Mouse (Mus musculus): ENCODE data around the gene Jakmip3.
A peak's percentile ranks its signal among the peaks of the same experiment; 100 is the strongest.

Jakmip3 gene

GRCm38 (mm10) chr7:138940612-138941461, at the start of gene Jakmip3:
Gene Jakmip3 (plus strand): TSS chr7:138940730.
- DNase-seq (ENCODE audit: low read depth, low spot score) = no peak

DNA sequence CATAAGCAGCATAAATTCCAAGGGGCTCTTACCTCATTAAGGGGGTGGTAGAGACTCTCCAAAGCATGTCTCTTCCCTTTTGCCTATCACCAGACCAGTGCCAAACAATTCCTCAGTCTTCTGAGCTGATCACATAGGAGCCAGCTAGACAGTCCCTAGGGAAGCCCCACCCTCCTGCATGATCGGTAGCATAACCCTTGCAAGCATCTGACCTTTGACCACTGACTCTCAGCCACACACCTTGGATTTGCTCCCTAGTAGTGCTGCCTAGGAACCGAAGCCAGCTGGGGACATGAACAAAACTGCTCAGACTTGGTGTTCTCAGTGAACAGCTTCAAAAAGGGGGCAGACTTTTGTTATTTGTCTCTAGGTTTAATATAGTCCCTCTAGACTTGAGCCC, 42.4 kb upstream of the Jakmip3 start:
- no peak for DNase-seq (ENCODE audit: low read depth, low spot score)

DNA sequence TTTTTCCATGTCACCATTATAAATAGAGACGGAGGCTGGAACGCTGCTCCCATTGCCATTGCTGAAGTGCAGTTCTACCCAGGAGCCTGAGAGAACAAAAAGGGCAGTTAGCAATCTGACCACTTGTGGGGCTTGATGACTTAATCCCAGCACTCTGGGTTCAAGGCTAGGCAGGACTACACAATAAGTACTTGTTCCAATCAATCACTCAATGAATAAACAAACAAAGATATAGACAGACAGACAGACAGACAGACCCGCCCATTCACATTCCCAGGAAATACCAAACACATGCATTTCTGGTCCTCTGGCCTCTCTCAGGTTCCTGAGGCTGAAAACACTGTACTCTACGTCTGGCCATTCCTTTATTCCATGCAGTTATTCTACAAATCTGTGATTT, 41.8 kb upstream of the Jakmip3 start:
- DNase-seq (ENCODE audit: low read depth, low spot score) = no peak

GRCm38 (mm10) chr7:138903886-138904435, 36.6 kb upstream of the Jakmip3 start:
- DNase-seq (ENCODE audit: low read depth, low spot score) = no peak

DNA sequence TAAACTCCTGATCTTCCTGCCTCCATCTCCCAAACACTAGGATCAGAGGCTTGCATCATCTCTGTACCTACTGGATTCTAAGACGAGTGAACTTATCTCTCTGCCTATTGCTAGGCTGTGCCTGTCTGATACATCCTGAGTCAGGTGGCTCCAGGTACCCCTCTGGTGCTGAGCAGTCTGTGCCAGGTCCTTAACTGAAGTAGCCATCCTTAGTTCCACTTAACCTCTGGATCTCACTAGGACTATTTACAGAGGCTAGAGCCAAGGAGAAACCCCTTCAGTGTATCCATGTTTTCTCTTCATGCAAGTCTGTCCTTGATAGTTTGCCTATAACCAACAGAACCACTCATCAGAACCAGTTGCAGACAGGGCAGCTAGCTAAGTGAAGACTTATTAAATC, 34.1 kb upstream of the Jakmip3 start:
- no peak for DNase-seq (ENCODE audit: low read depth, low spot score)

GRCm38 (mm10) chr7:138907043-138907442, 33.5 kb upstream of the Jakmip3 start:
- peak; percentile 82 for DNase-seq (ENCODE audit: low read depth, low spot score)

DNA sequence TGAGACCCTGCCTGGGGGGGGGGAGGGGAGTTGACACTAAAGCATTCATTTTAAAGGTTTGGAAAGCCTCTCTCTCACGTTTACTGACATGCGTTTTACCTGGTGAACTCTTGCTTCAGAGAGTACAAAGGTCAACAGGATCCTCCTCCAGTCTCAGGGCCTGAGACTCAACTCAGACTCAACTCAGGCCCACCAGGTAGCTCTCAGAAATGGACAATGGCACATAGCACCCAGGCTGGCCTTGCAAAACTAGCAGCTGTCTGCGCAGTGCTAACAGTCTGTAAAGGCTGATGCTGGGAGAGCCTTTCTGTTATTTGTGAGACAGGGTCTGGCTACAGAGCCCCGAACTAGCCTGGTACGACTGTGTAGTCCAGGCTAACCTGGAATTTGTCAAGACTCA, 32.6 kb upstream of the Jakmip3 start:
- DNase-seq (ENCODE audit: low read depth, low spot score) = no peak

DNA sequence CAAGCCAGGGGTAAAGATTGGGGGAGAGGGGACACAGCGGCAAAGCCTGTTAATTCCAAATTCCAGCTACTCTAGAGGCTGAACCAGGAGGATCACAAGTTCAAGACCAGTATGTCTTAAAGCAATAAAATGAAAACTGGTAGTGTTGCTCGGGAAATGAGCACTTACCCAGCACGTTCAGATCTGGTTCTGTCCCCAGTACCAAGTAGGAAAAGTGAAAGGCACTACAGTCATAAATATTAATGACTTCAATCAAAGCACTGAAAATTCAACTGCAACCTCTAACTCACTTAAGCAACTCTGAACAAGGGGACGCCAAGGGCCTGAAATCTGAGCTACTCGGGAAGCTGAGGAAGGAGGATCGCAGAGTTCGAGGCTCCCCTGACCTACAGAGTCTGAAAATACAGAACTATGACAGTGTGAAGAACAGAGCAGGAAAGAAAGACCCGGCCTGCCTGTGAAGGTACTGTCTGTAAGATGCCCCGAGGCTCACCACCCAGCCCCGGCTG, 31.7 kb upstream of the Jakmip3 start:
- DNase-seq (ENCODE audit: low read depth, low spot score) = peak; percentile 30

GRCm38 (mm10) chr7:138909277-138910192, 31.0 kb upstream of the Jakmip3 start, which contains the start of gene Bnip3:
Gene Bnip3 (minus strand): TSS chr7:138909519.
- DNase-seq (ENCODE audit: low read depth, low spot score) = peak; percentile 88

DNA sequence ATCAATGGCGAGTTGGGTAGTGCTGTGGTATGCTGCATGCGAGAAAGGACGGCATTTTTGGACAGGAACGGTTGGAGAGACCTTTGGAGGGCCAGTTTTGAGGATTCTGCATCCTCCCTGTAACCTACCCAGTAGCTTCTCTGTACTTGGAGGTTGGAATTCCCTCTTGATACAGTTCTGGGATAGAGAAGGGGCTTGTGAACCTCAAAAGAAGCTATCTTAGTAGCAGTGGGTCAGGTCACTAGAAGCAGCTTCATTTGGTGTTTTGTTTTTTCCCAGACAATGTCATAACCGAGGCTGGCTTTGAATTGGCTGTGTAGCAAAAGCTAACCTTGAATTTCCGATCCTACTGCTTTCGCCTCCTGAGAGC, 30.4 kb upstream of the Jakmip3 start:
- DNase-seq (ENCODE audit: low read depth, low spot score) = no peak

- no peak for DNase-seq (ENCODE audit: low read depth, low spot score)
These were observed 26.9 kb upstream of the Jakmip3 start for GRCm38 (mm10) chr7:138913616-138914015.

GRCm38 (mm10) chr7:138919156-138919944, 21.2 kb upstream of the Jakmip3 start:
- peak; percentile 82 for DNase-seq (ENCODE audit: low read depth, low spot score)

- DNase-seq (ENCODE audit: low read depth, low spot score) = no peak
These were observed 18.9 kb upstream of the Jakmip3 start for GRCm38 (mm10) chr7:138921611-138922010.

- peak; percentile 77 for DNase-seq (ENCODE audit: low read depth, low spot score)
These were observed 16.6 kb upstream of the Jakmip3 start for GRCm38 (mm10) chr7:138923756-138924425.

- no peak for DNase-seq (ENCODE audit: low read depth, low spot score)
These were observed 12.1 kb upstream of the Jakmip3 start for GRCm38 (mm10) chr7:138928456-138928855.

DNA sequence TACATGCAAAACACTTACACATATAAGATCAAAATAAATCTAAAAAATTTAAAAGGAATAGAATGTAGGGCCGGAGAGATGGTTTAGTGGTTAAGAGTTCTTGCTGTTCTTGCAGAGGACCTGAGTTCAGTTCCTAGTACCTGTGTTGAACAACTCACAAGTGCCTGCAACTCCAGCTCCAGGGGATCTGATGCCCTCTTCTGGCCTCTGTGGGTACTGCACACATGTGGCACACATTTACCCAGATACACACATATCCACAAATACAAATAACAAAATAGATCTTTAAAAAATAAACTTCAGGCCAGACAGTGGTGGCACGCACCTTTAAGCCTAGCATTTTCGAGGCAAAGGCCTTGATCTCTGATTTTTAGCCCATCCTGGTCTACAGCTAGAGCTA, 6.0 kb upstream of the Jakmip3 start:
- no peak for DNase-seq (ENCODE audit: low read depth, low spot score)

- no peak for DNase-seq (ENCODE audit: low read depth, low spot score)
These were observed 1.5 kb upstream of the Jakmip3 start for GRCm38 (mm10) chr7:138938991-138939390.

- no peak for DNase-seq (ENCODE audit: low read depth, low spot score)
These were observed 296 bp upstream of the Jakmip3 start for GRCm38 (mm10) chr7:138940256-138940611.

DNA sequence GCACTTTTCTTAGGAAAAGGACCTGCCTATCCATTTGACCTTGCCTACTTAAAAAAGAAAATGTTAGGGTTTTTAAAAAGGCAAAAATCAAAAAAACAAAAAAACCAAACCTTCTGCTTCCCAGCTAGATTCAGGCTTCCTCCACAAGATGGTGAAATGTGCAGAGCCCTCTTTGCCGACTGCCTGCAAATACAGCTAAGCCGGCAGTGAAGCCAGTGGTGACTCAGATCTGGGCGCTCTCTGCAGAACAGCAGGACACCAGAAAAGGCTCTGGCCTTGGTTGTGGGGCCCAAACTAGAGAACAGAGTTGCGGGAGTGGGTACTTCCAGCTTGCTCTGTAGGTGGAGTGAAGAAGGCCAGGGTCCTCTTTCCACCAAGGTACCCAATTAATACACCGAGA, 1.0 kb downstream of the Jakmip3 start:
- peak; percentile 9 for DNase-seq (ENCODE audit: low read depth, low spot score)

- DNase-seq (ENCODE audit: low read depth, low spot score) = no peak
These were observed 1.8 kb downstream of the Jakmip3 start for GRCm38 (mm10) chr7:138942301-138942700.

- DNase-seq (ENCODE audit: low read depth, low spot score) = no peak
These were observed 5.1 kb downstream of the Jakmip3 start for GRCm38 (mm10) chr7:138945668-138946067.
